Mouse (Mus musculus) megakaryocyte, embryonic 14.5 days (primary cell): ENCODE data around the gene 9330182O14Rik. TPM values are rescaled to one million over a fixed set of nuclear protein-coding genes. Genes with fewer than 3 reads are reported as not detected.

Experiments used
- H3K27me3 ChIP-seq: replicated peaks from 2 replicates; pipeline ENCODE3; 2012; ENCODE audit warnings: inconsistent platforms
- H3K36me3 ChIP-seq: replicated peaks from 2 replicates; pipeline ENCODE3; 2012; ENCODE audit warnings: low read length, inconsistent platforms, mixed read lengths
- H3K4me1 ChIP-seq: 2 replicates; pipeline ENCODE4 v1.6.1; 2012; ENCODE audit warnings: inconsistent platforms
- H3K4me3 ChIP-seq: replicated peaks from 2 replicates; pipeline ENCODE3; 2012; ENCODE audit warnings: moderate library complexity, mild to moderate bottlenecking, inconsistent platforms
- H3K9me3 ChIP-seq: 2 replicates; pipeline ENCODE4 v1.6.1; 2012; ENCODE audit warnings: inconsistent platforms
- FLI1 ChIP-seq: IDR thresholded peaks from 2 replicates; pipeline ENCODE4 v1.6.1; 2012; ENCODE audit warnings: low read length, inconsistent platforms, mixed read lengths
- GATA1 ChIP-seq: IDR thresholded peaks from 3 replicates; pipeline ENCODE4 v1.6.1; 2012; ENCODE audit warnings: mixed read lengths, low read length, inconsistent platforms, borderline replicate concordance
- polyA plus RNA-seq: library from polyadenylated mRNA; stranded (reverse); fragments of >175 nt; gene quantifications from 2 replicates; pipeline ENCODE4 v1.2.3, GENCODE M21; 2012; ENCODE audit warnings: low replicate concordance; ENCODE audit not compliant: insufficient read depth

9330182O14Rik gene
- polyA plus RNA-seq, 1 experiment, result 0.06 TPM

GRCm38 (mm10) chr15:40187017-40187416 lies 52.9 kb downstream of the 9330182O14Rik start:
- Histone ChIP-seq H3K27me3 (no peaks in the 10 kb centered on the region), H3K4me3 (no peak overlapping the region), H3K36me3 (no peaks in the 10 kb centered on the region), H3K4me1 (no peaks in the 10 kb centered on the region), H3K9me3 (no peaks in the 10 kb centered on the region)
- TF ChIP-seq GATA1, result no peak
- TF ChIP-seq FLI1, result no peak
